Comparison of ENCODE assay signal across 8 mouse cellular contexts in genomic region chr4:43579256-43579655, GRCm38 (mm10). TPM values are rescaled to one million over a fixed set of nuclear protein-coding genes. Genes with fewer than 3 reads are reported as not detected.
DNase-seq lines count a peak whose midpoint lies in the region; ATAC-seq and TF ChIP-seq lines count a peak whose summit lies in the region.

No protein-coding gene starts in this region.

- H3K4me3 ChIP-seq in lung, adult 2 months (replicated peaks; ENCODE audit: extremely low read depth, low read depth, low read length) = peak overlapping the region; percentile 98
- peak overlapping the region; percentile 79 for H3K4me3 ChIP-seq in embryonic facial prominence, embryonic 13.5 days
- H3K4me3 ChIP-seq in hindbrain, embryonic 15.5 days = peak overlapping the region; percentile 88
- peak overlapping the region; percentile 92 for H3K4me3 ChIP-seq in midbrain, postnatal 0 days (ENCODE audit: low read depth, low read length)

- no peak for DNase-seq in lung, adult 2 months
- no peak for DNase-seq in lung, postnatal 14 days
- DNase-seq in midbrain, postnatal 0 days (ENCODE audit: low spot score) = no peak
- DNase-seq in left cerebral cortex, postnatal 10 days (ENCODE audit: extremely low spot score in 1 of 2, low spot score in 2 of 2) = no peak
- no peak for DNase-seq in left cerebral cortex, postnatal 36 days (ENCODE audit: low spot score in 2 of 2)
- no peak for DNase-seq in right cerebral cortex, adult 2 months (ENCODE audit: low spot score in 2 of 2)

- H3K9ac ChIP-seq in embryonic facial prominence, embryonic 13.5 days = peak overlapping the region; percentile 90
- H3K9ac ChIP-seq in hindbrain, embryonic 15.5 days = peak overlapping the region; percentile 90
- H3K9ac ChIP-seq in midbrain, postnatal 0 days (replicated peaks; ENCODE audit: low read length, poor library complexity, severe bottlenecking) = peak overlapping the region; percentile 68

- peaks cover 41% of the 10 kb centered on the region for H3K36me3 ChIP-seq in embryonic facial prominence, embryonic 13.5 days
- peaks cover 35% of the 10 kb centered on the region for H3K36me3 ChIP-seq in hindbrain, embryonic 15.5 days
- H3K36me3 ChIP-seq in midbrain, postnatal 0 days (ENCODE audit: insufficient read depth, low read length) = peaks cover 31% of the 10 kb centered on the region

- WGBS in lung, adult 2 months = 3% methylated on average over 10 of the region's 10 CpGs
- WGBS in embryonic facial prominence, embryonic 13.5 days = 4% methylated on average over 10 of the region's 10 CpGs
- WGBS in hindbrain, embryonic 15.5 days = 7% methylated on average over 10 of the region's 10 CpGs
- 6% methylated on average over 10 of the region's 10 CpGs for WGBS in midbrain, postnatal 0 days

- no peak for ATAC-seq in embryonic facial prominence, embryonic 13.5 days (ENCODE audit: insufficient number of reproducible peaks, insufficient read depth, low FRiP score, low TSS enrichment, low read depth)
- ATAC-seq in hindbrain, embryonic 15.5 days (ENCODE audit: low FRiP score, low read depth) = no peak
- no peak for ATAC-seq in midbrain, postnatal 0 days (ENCODE audit: low FRiP score)

- peak overlapping the region; percentile 95 for H3K4me2 ChIP-seq in embryonic facial prominence, embryonic 13.5 days
- peak overlapping the region; percentile 96 for H3K4me2 ChIP-seq in hindbrain, embryonic 15.5 days
- peak overlapping the region; percentile 95 for H3K4me2 ChIP-seq in midbrain, postnatal 0 days (ENCODE audit: low read depth, low read length, poor library complexity, severe bottlenecking)

- no peak for TF ChIP-seq POLR2A in lung, adult 2 months (IDR thresholded peaks at IDR 0.05; ENCODE audit: borderline replicate concordance, extremely low read depth, low read depth, low read length)

- no peak for TF ChIP-seq CTCF in lung, adult 2 months (IDR thresholded peaks at IDR 0.05; ENCODE audit: insufficient read depth, low read length)
- TF ChIP-seq CTCF in midbrain, postnatal 0 days (IDR thresholded peaks at IDR 0.05) = no peak

- intact Hi-C loops in left cerebral cortex, postnatal 10 days (cut with DNase I) = no loop called here
- intact Hi-C loops in left cerebral cortex, postnatal 36 days (cut with DNase I) = loop anchor here (2.0 kb wide), 1 partner anchor 16 kb away; the partner anchor contains the start of genes Creb3 and Tln1

- H3K9me3 ChIP-seq in embryonic facial prominence, embryonic 13.5 days = no peaks in the 10 kb centered on the region
- H3K9me3 ChIP-seq in hindbrain, embryonic 15.5 days = no peaks in the 10 kb centered on the region
- H3K9me3 ChIP-seq in midbrain, postnatal 0 days (ENCODE audit: low read length) = no peaks in the 10 kb centered on the region

- H3K27me3 ChIP-seq in embryonic facial prominence, embryonic 13.5 days = no peaks in the 10 kb centered on the region
- H3K27me3 ChIP-seq in hindbrain, embryonic 15.5 days = no peaks in the 10 kb centered on the region
- no peaks in the 10 kb centered on the region for H3K27me3 ChIP-seq in midbrain, postnatal 0 days (ENCODE audit: insufficient read depth, low read length)

- H3K27ac ChIP-seq in embryonic facial prominence, embryonic 13.5 days = peak overlapping the region; percentile 83; the same call in 1 of the 2 replicates
- peak overlapping the region; percentile 88 for H3K27ac ChIP-seq in hindbrain, embryonic 15.5 days (replicated peaks)
- H3K27ac ChIP-seq in midbrain, postnatal 0 days (ENCODE audit: low read depth, low read length) = peak overlapping the region; percentile 72; the same call in 1 of the 2 replicates

- H3K4me1 ChIP-seq in lung, adult 2 months (ENCODE audit: control insufficient read depth, insufficient read depth, low read length) = peaks cover 8% of the 10 kb centered on the region
- H3K4me1 ChIP-seq in embryonic facial prominence, embryonic 13.5 days = peaks cover 42% of the 10 kb centered on the region
- H3K4me1 ChIP-seq in hindbrain, embryonic 15.5 days (replicated peaks) = peaks cover 49% of the 10 kb centered on the region
- peaks cover 34% of the 10 kb centered on the region for H3K4me1 ChIP-seq in midbrain, postnatal 0 days (ENCODE audit: insufficient read depth, low read length)

RNA-seq across cellular contexts. Expression of gene Gba2, which starts 0.6 kb away (rescaled TPM):
- polyA plus RNA-seq in lung, adult 2 months (2012; rRNA removed) = 19.4 and 26.0 TPM in 2 replicates
- polyA plus RNA-seq in embryonic facial prominence, embryonic 13.5 days (2015; fragmentation: Nextera tagmentation; extraction: Ambion mirVana) = 22.5 and 24.2 TPM in 2 replicates
- polyA plus RNA-seq in hindbrain, embryonic 15.5 days (2015; fragmentation: Nextera tagmentation; extraction: Ambion mirVana) = 55.3 and 63.4 TPM in 2 replicates
- 29.3 and 56.4 TPM in 2 replicates for total RNA-seq in midbrain, postnatal 0 days (2014; rRNA removed)
- 47.5 and 50.6 TPM in 2 replicates for polyA plus RNA-seq in midbrain, postnatal 0 days (2015; fragmentation: Nextera tagmentation; extraction: Ambion mirVana)
- 10 to 100 TPM; 64.1 to 67.1 TPM for total RNA-seq in left cerebral cortex, postnatal 10 days (2021)
- 10 to 100 TPM; 64.9 to 71.9 TPM for total RNA-seq in left cerebral cortex, postnatal 36 days (2021)

RNA-seq across cellular contexts. Expression of gene Rgp1, which starts 0.7 kb away (rescaled TPM):
- polyA plus RNA-seq in lung, adult 2 months (2012; rRNA removed) = 39.0 and 47.3 TPM in 2 replicates
- 37.1 and 39.7 TPM in 2 replicates for polyA plus RNA-seq in embryonic facial prominence, embryonic 13.5 days (2015; fragmentation: Nextera tagmentation; extraction: Ambion mirVana)
- 18.8 and 22.8 TPM in 2 replicates for polyA plus RNA-seq in hindbrain, embryonic 15.5 days (2015; fragmentation: Nextera tagmentation; extraction: Ambion mirVana)
- total RNA-seq in midbrain, postnatal 0 days (2014; rRNA removed) = 20.6 and 22.6 TPM in 2 replicates
- polyA plus RNA-seq in midbrain, postnatal 0 days (2015; fragmentation: Nextera tagmentation; extraction: Ambion mirVana) = 12.3 and 12.4 TPM in 2 replicates
- 10 to 100 TPM; 48.5 to 49.7 TPM for total RNA-seq in left cerebral cortex, postnatal 10 days (2021)
- total RNA-seq in left cerebral cortex, postnatal 36 days (2021) = 10 to 100 TPM; 42.3 to 55.8 TPM

RNA-seq across cellular contexts. Expression of gene Msmp, which starts 5.0 kb away (rescaled TPM):
- 0.24 TPM in 1 of 2 replicates, not detected in the other for polyA plus RNA-seq in lung, adult 2 months (2012; rRNA removed)
- 0.97 and 1.4 TPM in 2 replicates for polyA plus RNA-seq in embryonic facial prominence, embryonic 13.5 days (2015; fragmentation: Nextera tagmentation; extraction: Ambion mirVana)
- polyA plus RNA-seq in hindbrain, embryonic 15.5 days (2015; fragmentation: Nextera tagmentation; extraction: Ambion mirVana) = 1.2 and 1.6 TPM in 2 replicates
- not detected in 2 replicates for total RNA-seq in midbrain, postnatal 0 days (2014; rRNA removed)
- polyA plus RNA-seq in midbrain, postnatal 0 days (2015; fragmentation: Nextera tagmentation; extraction: Ambion mirVana) = 1.4 and 2.5 TPM in 2 replicates
- not detected for total RNA-seq in left cerebral cortex, postnatal 10 days (2021)
- not detected for total RNA-seq in left cerebral cortex, postnatal 36 days (2021)

RNA-seq across cellular contexts. Expression of gene Tln1, which starts 16.8 kb away (rescaled TPM):
- polyA plus RNA-seq in lung, adult 2 months (2012; rRNA removed) = 179 and 197 TPM in 2 replicates
- polyA plus RNA-seq in embryonic facial prominence, embryonic 13.5 days (2015; fragmentation: Nextera tagmentation; extraction: Ambion mirVana) = 69.5 and 75.0 TPM in 2 replicates
- polyA plus RNA-seq in hindbrain, embryonic 15.5 days (2015; fragmentation: Nextera tagmentation; extraction: Ambion mirVana) = 66.2 and 69.2 TPM in 2 replicates
- total RNA-seq in midbrain, postnatal 0 days (2014; rRNA removed) = 41.3 and 44.4 TPM in 2 replicates
- polyA plus RNA-seq in midbrain, postnatal 0 days (2015; fragmentation: Nextera tagmentation; extraction: Ambion mirVana) = 72.4 and 75.7 TPM in 2 replicates
- 10 to 100 TPM; 48.7 to 55.3 TPM for total RNA-seq in left cerebral cortex, postnatal 10 days (2021)
- 10 to 100 TPM; 43.0 to 45.4 TPM for total RNA-seq in left cerebral cortex, postnatal 36 days (2021)

RNA-seq across cellular contexts. Expression of gene Creb3, which starts 17.1 kb away (rescaled TPM):
- 86.4 and 95.1 TPM in 2 replicates for polyA plus RNA-seq in lung, adult 2 months (2012; rRNA removed)
- polyA plus RNA-seq in embryonic facial prominence, embryonic 13.5 days (2015; fragmentation: Nextera tagmentation; extraction: Ambion mirVana) = 48.9 and 54.9 TPM in 2 replicates
- 76.8 and 79.5 TPM in 2 replicates for polyA plus RNA-seq in hindbrain, embryonic 15.5 days (2015; fragmentation: Nextera tagmentation; extraction: Ambion mirVana)
- 45.4 and 50.4 TPM in 2 replicates for total RNA-seq in midbrain, postnatal 0 days (2014; rRNA removed)
- polyA plus RNA-seq in midbrain, postnatal 0 days (2015; fragmentation: Nextera tagmentation; extraction: Ambion mirVana) = 85.2 and 91.2 TPM in 2 replicates
- total RNA-seq in left cerebral cortex, postnatal 10 days (2021) = 10 to 100 TPM; 74.4 to 74.6 TPM
- total RNA-seq in left cerebral cortex, postnatal 36 days (2021) = 10 to 100 TPM; 74.4 to 84.8 TPM
